ENCODE assay signal across 15 mouse cellular contexts in the genomic region with DNA sequence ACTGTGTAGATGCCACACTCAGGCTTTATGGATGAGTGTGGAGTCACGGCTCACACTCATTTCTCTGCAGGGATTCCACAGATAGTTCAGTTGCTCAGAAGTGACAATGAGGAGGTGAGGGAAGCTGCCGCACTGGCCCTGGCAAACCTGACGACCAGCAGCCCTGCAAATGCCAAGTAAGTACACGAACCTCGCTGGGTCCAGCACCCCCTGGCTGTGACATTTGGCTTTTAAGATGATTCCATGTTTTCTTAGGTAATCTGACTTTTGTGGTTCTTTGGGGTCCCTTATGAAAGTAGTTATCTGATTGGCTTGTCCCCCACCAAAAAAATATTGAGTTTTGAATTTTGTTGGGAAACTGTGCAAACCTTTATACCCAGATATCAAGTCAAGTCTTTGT.
A peak's percentile ranks its signal among the peaks of the same experiment; 100 is the strongest.
DNase-seq lines count a peak whose midpoint lies in the region; ATAC-seq and TF ChIP-seq lines count a peak whose summit lies in the region.
"Had no signal": no experiment of that assay in that cellular context is flagged by ENCODE, and none has a peak within 500 bp of the region (broad histone marks: within the 10 kb centered on the region; RNA-seq: fewer than 3 reads in every experiment).

No protein-coding gene starts in this region.

- no peaks in the 10 kb centered on the region for H3K4me1 ChIP-seq in thymus, adult 2 months (replicated peaks; ENCODE audit: control insufficient read depth, insufficient read depth, low read length)
- H3K4me1 ChIP-seq: embryonic facial prominence, embryonic 15.5 days; forebrain, embryonic 12.5 days; liver, embryonic 15.5 days had no signal

- peak; percentile 20; the same call in 1 of the 2 replicates for TF ChIP-seq CTCF in gastrocnemius, adult 2 months (IDR thresholded peaks at IDR 0.05)
- TF ChIP-seq CTCF in left cerebral cortex, adult 2 months (IDR thresholded peaks at IDR 0.05) = peak; percentile 31
- TF ChIP-seq CTCF in thymus, adult 2 months (IDR thresholded peaks at IDR 0.05; ENCODE audit: borderline replicate concordance, control insufficient read depth, extremely low read depth, insufficient read depth, low read length, poor library complexity) = no peak

- TF ChIP-seq POLR2A in thymus, adult 2 months (IDR thresholded peaks at IDR 0.05; ENCODE audit: control insufficient read depth, extremely low read depth, insufficient read depth, low read length, poor library complexity) = no peak

- ATAC-seq in granulocyte monocyte progenitor cell, adult 5-6 weeks (replicated peaks; ENCODE audit: poor library complexity, severe bottlenecking) = no peak

- H3K27ac ChIP-seq in gastrocnemius, adult 2 months = no peak overlapping the region
- H3K27ac ChIP-seq in left cerebral cortex, adult 2 months = no peak overlapping the region
- H3K27ac ChIP-seq in thymus, adult 2 months (ENCODE audit: control insufficient read depth, insufficient read depth, low read length) = no peak overlapping the region
- H3K27ac ChIP-seq: embryonic facial prominence, embryonic 15.5 days; forebrain, embryonic 12.5 days; hindbrain, embryonic 13.5 days; liver, embryonic 15.5 days had no signal

- no peaks in the 10 kb centered on the region for H3K27me3 ChIP-seq in thymus, adult 2 months (ENCODE audit: control insufficient read depth, insufficient read depth, low read length)
- H3K27me3 ChIP-seq: CH12.LX; embryonic facial prominence, embryonic 15.5 days; hindbrain, embryonic 13.5 days; liver, embryonic 15.5 days had no signal

- 69% methylated on average over 5 of the region's 5 CpGs for WGBS in thymus, adult 2 months

- H3K4me3 ChIP-seq in gastrocnemius, adult 2 months = no peak overlapping the region
- no peak overlapping the region for H3K4me3 ChIP-seq in left cerebral cortex, adult 2 months
- no peak overlapping the region for H3K4me3 ChIP-seq in thymus, adult 2 months (ENCODE audit: control insufficient read depth, insufficient read depth, low read length)
- H3K4me3 ChIP-seq: embryonic facial prominence, embryonic 15.5 days; forebrain, embryonic 12.5 days; hindbrain, embryonic 13.5 days; liver, embryonic 15.5 days; myocyte had no signal

- DNase-seq in gastrocnemius, adult 2 months = no peak
- no peak for DNase-seq in gastrocnemius, postnatal 10 days
- DNase-seq in left cerebral cortex, adult 2 months (ENCODE audit: extremely low spot score in 1 of 2, low spot score in 2 of 2) = no peak
- DNase-seq in left cerebral cortex, adult 8-10 months (ENCODE audit: low spot score in 2 of 2) = no peak
- peak; percentile 28 for DNase-seq in thymus, postnatal 4 days
- DNase-seq in thymus, adult 2 months = no peak
- no peak for DNase-seq in c-Kit-positive CD71-positive TER-119-positive erythroid progenitor cells, embryonic 14.5 days (ENCODE audit: low spot score)
- DNase-seq: cerebellum, adult 18-20 months had no signal

- H3K36me3 ChIP-seq in thymus, adult 2 months (ENCODE audit: control insufficient read depth, insufficient read depth, low read length) = no peaks in the 10 kb centered on the region
- H3K36me3 ChIP-seq: embryonic facial prominence, embryonic 15.5 days; forebrain, embryonic 12.5 days; hindbrain, embryonic 13.5 days; liver, embryonic 15.5 days had no signal

- intact Hi-C loops in gastrocnemius, adult 2 months (cut with DNase I) = loop anchor here (10.0 kb wide), 1 partner anchor 1845 kb away; no protein-coding TSS in a partner anchor
- intact Hi-C loops in left cerebral cortex, adult 2 months (cut with DNase I) = loop anchor here (10.0 kb wide), 1 partner anchor 915 kb away; no protein-coding TSS in a partner anchor
